Mouse (Mus musculus): ENCODE data around the gene Hey2.

Hey2 gene

DNA sequence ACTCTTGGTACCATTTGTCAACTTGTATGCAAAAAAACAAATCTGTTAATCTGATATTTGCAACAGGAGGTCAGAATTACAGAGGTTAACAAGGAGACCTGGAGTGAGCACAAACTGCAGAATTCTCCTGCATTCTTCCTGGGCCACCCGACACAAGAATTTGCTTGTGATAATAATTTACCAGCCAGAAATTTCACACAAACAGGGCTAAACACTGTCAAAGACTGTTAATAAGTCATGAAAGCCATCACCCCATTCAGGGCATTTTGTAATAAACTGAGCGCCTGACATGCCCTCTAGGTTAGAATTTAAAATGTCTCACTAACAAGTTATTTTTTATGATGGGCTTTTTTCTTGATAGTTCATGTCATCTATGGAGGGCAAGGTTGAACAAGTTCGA lies 51.6 kb downstream of the Hey2 start:
- 92% methylated on average over 3 of the region's 3 CpGs for WGBS

DNA sequence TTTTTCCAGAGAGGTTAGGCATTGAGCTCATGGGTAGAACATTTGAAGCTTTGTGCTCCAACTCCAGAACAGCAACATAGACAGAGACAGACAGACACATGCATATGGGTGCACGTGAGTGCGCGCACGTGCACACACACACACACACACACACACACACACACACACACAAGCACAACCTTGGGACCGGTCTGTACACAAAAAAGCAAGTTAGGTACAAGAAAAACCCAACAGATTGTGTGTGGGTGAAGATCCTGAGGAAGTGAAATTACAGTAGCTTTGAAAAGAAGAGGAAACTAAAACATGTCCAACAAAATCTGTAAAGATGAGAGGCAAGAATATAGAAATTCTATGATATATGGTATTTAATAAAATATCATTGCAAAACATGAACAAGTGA lies 53.1 kb downstream of the Hey2 start:
- 50% methylated on average over 5 of the region's 5 CpGs for whole genome bisulfite sequencing

DNA sequence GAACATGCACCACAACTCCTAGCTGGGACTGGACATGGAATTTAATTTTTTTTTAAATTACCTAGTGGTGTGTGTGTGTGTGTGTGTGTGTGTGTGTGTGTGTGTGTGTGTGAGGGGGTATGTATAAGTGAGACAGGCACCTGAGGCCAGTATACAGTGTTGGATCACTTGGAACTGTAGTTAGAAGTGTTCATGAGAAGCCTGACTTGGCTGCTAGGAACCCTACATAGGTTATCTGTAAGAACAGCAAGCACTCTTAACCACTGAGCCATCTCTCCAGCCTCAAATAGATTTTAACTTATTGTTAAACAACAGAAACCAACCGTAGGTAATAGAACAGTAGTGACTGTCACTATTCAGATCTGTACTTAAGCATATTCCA lies 54.3 kb downstream of the Hey2 start:
- WGBS, result 66% methylated on average over 1 of the region's 1 CpGs

DNA sequence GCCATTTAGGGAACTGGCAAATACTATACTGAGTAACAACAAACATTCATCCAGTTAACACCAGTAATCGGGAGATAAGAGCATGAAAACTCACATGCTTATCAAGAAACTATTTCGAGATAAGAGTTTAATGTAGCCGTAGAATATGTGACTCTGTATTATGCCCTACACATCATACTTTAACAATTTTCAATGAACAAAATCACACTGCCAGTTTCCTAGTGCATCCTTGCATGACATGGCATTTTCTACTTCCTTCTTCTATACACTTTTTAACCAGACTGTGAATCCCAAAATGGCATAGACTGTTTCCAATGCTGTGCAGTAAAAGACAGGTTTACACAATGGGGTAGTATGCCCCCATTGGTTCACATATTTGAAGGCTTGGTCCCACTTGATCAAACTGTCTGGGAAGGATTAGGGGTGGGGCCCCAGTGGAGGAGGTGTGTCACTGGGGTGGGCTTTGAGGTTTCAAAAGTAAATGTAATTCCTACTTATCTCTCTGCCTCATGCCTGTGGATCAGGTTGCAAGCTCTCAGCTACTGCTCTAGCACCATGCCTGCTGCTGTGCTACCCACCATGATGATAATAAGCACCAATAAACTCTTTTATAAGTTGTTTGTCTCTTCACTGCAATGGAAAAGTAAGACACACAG lies 54.8 kb downstream of the Hey2 start:
- WGBS, result 79% methylated on average over 3 of the region's 3 CpGs

DNA sequence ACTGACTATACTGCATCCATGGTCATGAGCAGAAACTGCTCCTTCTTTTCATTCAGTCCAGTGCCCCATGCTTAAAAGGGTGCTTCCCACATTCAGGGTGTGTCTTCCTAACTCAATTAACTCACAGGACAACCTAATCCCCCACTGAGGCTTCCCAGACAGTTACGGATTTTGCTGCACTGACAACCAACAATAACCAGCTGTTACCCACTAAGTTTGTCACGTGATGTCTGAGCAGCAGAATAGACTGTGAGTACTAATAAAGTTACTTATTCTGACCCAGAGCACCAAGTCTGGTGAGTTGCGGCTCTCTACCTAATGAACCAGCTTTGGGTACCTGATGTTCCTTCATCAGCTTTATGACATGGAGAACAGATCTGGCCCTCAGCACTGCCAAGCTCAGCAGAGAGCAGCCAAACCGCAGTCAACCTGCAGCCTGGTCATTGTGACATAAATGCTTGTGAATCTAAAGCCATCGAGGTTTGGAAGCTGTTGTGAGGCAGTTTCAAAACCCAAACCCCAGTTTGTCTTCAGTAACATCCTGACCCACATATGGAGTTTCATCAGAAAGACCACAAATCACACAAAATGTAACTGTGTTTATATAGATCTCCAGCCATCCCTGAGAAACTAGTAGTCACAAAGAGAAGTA lies 56.4 kb downstream of the Hey2 start:
- WGBS, result 82% methylated on average over 5 of the region's 5 CpGs
